Mouse (Mus musculus): ENCODE measurements around the gene Xrcc2.

Xrcc2 gene

GRCm38 (mm10) chr5:25671051-25671450 lies 34.6 kb downstream of the Xrcc2 start:
- no peak for DNase-seq (ENCODE audit: low read depth, low spot score)

GRCm38 (mm10) chr5:25668306-25668705 lies 37.3 kb downstream of the Xrcc2 start:
- no peak for DNase-seq (ENCODE audit: low read depth, low spot score)

DNA sequence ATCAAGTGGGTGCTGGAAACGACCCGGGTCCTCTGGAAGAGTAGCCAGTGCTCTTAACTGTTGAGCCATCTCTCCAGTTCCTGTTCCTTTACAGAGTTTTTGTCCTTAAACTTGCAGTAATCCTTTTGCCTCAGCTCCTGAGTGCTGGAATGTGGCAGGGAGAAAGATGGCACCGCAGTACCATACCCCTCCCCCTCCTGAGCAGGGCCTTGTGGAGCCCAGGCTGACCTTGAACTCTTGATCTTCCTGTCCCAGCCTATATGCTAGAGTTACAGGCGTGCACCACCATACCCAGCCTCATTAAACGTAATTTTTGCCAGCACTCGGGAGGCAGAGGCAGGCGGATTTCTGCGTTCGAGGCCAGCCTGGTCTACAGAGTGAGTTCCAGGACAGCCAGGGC lies 38.9 kb downstream of the Xrcc2 start:
- DNase-seq (ENCODE audit: low read depth, low spot score), result no peak

DNA sequence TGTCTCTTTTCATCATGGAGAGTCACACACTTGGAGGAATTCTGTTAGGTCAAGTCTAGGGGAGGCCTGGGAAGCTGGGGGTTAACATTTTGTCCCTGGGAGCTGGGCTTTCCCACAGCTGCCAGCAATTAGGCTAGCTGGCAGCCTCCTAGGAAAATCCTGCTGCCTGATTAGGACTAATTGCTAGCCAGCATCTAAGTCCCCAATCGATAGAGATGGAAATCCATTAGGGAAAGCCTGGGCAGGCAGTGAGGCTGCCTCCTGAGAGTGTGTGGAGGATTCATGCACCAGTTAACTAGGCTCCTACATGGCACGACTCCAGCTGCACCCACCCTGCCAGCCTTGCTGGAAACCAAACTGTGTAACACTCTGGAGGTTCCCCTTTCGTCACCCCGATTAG lies 39.5 kb downstream of the Xrcc2 start:
- DNase-seq (ENCODE audit: low read depth, low spot score), result peak; percentile 12

GRCm38 (mm10) chr5:25665516-25665915 lies 40.1 kb downstream of the Xrcc2 start:
- no peak for DNase-seq (ENCODE audit: low read depth, low spot score)

DNA sequence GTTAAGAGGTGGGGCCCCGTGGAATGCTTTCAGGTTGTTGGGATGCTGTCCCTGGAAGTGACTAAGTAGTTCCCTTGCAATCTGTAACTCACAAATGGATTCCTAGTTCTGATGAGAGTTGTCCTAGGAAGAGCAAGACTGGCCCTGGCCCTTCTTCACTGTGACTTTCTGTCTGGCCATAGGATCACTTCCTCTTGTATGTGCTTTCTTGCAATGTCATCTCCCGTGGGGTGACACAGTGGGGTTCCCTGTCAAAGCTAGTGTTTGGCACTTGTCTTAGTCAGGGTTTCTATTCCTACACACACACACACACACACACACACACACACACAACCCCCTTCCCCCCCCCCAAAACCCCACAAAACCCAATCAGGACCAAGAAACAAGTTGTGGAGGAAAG lies 42.5 kb downstream of the Xrcc2 start:
- DNase-seq (ENCODE audit: low read depth, low spot score), result no peak

GRCm38 (mm10) chr5:25654578-25654987 lies 51.0 kb downstream of the Xrcc2 start:
- DNase-seq (ENCODE audit: low read depth, low spot score), result peak; percentile 31

DNA sequence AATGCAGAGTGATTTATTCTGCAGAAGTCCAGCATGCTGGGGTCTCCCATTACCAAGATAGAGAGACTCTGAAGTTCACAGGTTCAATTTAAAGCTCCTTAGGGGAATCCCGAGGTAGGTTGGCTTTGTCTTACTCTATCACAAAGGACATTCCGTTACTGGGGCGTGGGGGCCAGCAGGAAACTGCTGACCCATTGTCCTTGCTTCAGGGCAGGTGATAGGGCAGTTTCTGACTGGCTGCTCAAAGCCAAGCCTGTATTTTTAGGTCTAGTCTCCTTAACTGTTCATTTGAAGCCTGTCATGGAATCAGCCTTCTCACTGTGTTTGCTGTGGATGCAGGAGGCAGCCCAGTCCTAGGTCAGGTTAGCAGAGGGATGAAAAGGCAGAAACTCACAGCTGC lies 52.2 kb downstream of the Xrcc2 start:
- no peak for DNase-seq (ENCODE audit: low read depth, low spot score)

- DNase-seq (ENCODE audit: low read depth, low spot score), result no peak
Observed at GRCm38 (mm10) chr5:25652435-25652834, 53.2 kb downstream of the Xrcc2 start.

DNA sequence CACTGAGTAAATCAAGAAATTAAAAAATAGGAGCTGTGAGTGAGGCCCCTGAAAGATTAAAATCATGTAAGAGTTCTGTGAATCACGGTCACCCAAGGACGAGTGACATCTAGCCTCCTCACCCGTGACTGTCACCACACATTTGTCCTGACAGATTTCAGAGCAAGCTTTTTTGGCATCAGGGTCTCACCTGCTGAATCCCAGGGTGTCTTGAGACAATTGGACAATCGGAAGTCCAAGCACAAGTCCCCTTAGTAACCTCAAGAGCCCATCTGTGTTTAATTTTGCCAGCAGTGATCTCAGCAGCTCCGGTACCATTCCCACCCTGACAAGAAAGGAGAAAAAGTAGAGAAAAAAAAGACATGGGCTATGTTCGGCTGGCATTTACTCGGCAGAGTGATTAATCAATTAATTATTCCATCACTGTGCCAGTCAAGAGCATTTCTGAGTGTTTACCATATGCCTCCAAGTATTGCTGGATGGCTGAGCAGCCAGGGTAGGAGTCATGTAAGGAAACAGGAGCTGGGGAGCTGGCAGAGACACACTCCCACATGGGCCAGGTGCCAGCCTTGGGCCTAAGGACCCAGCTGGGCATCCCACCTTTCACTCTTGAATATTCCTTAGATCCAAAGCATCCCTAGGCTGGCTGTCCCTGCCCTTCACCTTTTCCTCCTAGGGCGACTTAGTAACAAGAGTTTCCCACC lies 59.8 kb downstream of the Xrcc2 start:
- DNase-seq (ENCODE audit: low read depth, low spot score), result no peak

DNA sequence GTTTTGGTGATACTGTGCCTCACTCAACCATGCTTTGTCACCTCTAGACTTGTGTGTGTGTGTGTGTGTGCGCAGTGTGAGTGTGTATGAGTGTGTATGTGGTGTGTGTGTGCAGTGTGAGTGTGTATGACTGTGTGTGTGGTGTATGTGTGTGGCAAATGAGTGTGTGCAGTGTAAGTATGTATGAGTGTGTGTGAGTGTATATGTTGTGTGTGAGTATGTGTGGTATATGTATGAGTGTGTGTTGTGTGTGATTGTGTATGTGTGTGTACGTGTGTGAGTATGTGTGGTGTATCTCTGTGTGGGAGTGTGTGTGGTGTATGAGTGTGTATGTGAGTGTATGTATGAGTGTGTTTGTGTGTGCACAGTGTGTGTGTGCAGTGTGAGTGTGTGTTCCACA lies 61.1 kb downstream of the Xrcc2 start:
- DNase-seq (ENCODE audit: low read depth, low spot score), result no peak

GRCm38 (mm10) chr5:25642741-25643140 lies 62.9 kb downstream of the Xrcc2 start:
- no peak for DNase-seq (ENCODE audit: low read depth, low spot score)

Data from mesoderm, embryonic 11.5 days (tissue).